Mouse (Mus musculus) embryonic fibroblast, embryonic 13.5 days (primary cell): ENCODE results near the gene Ptch2.

Experiments used
- CTCF ChIP-seq: IDR thresholded peaks from 2 replicates; pipeline ENCODE4 v1.5.1; 2011; ENCODE audit warnings: mild to moderate bottlenecking, control low read depth, low read length, moderate library complexity, borderline replicate concordance; ENCODE audit not compliant: insufficient read depth
- POLR2A ChIP-seq: IDR thresholded peaks from 2 replicates; pipeline ENCODE4 v1.6.1; 2011; ENCODE audit warnings: low read depth, mild to moderate bottlenecking, control low read depth, low read length, moderate library complexity

GRCm38 (mm10) chr4:117069647-117070046 lies 26.2 kb upstream of the Ptch2 start:
- no peak for TF ChIP-seq POLR2A
- no peak for TF ChIP-seq CTCF
